Mouse (Mus musculus): Measurements from ENCODE around the gene Cdc45. TPM values are rescaled to one million over a fixed set of nuclear protein-coding genes. Genes with fewer than 3 reads are reported as not detected.
A peak's percentile ranks its signal among the peaks of the same experiment; 100 is the strongest.

Cdc45 gene
- total and polyA plus RNA-seq, 3 experiments: 2.5 to 3.9 (median 3.4) TPM

DNA sequence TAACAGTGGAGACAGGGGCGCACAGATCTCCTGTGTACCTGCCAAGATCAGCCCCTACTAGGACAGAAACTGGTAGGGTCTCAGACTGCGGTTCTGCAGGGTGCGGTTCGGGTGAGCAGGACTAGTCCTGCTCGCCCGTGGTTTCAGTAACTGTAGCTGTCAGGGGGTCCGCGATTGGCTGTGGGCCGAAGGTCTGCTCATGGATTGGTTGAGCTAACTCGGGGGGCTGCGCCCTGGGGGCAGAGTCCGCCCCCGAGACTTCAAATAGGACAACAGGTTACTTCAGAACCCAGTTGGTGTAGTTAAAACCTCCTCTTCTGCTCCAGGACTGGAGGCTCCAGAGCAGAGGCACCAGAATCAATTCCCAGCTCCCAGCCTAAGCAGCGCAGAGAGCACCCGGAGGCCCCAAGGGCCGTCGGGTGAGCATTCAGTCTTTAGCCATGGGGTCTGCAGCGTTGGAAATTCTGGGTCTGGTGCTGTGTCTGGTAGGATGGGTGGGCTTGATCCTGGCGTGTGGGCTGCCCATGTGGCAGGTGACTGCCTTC lies 35.2 kb downstream of the Cdc45 start, which contains the start of gene Cldn5:
TSS of gene Cldn5 (plus strand) at position 292 of the 545 bp plus-strand sequence.
- Histone ChIP-seq H3K36me3 (ENCODE audit: control insufficient read depth, insufficient read depth, low read length) (no peaks in the 10 kb centered on the region; the same call in 1 of the 2 replicates), H3K27ac (peak within 1 kb of the TSS; percentile 84), H3K27me3 (ENCODE audit: control insufficient read depth, insufficient read depth, low read length) (0 out of 2 replicates have a peak, but pooled peaks cover 3% of the 10 kb centered on the region), H3K4me3 (peak within 1 kb of the TSS; percentile 67), H3K79me2 (replicated peaks; ENCODE audit: control insufficient read depth, insufficient read depth, low read length) (no peaks in the 10 kb centered on the region), H3K4me1 (ENCODE audit: control insufficient read depth, insufficient read depth, low read length) (peaks cover 8% of the 10 kb centered on the region), H3K9ac (ENCODE audit: low read depth, low read length) (peak within 1 kb of the TSS; percentile 74)
- intact Hi-C loops (cut with DNase I): loop anchor here (1.0 to 2.0 kb wide), 4 partner anchors 22 to 72 kb away; no protein-coding TSS in a partner anchor
- DNase-seq: peak; percentile 66 to 79
- WGBS: 26% methylated on average over 19 of the region's 19 CpGs
- 0 out of 2 replicates have a peak, but pooled peaks have one; percentile 23 for TF ChIP-seq EP300 (IDR thresholded peaks at IDR 0.05; ENCODE audit: insufficient read depth, low read depth, low read length)
- TF ChIP-seq CTCF (IDR thresholded peaks at IDR 0.05): no peak
- peak; percentile 89 for TF ChIP-seq POLR2A (IDR thresholded peaks at IDR 0.05; ENCODE audit: insufficient read depth, low read depth, low read length)

DNA sequence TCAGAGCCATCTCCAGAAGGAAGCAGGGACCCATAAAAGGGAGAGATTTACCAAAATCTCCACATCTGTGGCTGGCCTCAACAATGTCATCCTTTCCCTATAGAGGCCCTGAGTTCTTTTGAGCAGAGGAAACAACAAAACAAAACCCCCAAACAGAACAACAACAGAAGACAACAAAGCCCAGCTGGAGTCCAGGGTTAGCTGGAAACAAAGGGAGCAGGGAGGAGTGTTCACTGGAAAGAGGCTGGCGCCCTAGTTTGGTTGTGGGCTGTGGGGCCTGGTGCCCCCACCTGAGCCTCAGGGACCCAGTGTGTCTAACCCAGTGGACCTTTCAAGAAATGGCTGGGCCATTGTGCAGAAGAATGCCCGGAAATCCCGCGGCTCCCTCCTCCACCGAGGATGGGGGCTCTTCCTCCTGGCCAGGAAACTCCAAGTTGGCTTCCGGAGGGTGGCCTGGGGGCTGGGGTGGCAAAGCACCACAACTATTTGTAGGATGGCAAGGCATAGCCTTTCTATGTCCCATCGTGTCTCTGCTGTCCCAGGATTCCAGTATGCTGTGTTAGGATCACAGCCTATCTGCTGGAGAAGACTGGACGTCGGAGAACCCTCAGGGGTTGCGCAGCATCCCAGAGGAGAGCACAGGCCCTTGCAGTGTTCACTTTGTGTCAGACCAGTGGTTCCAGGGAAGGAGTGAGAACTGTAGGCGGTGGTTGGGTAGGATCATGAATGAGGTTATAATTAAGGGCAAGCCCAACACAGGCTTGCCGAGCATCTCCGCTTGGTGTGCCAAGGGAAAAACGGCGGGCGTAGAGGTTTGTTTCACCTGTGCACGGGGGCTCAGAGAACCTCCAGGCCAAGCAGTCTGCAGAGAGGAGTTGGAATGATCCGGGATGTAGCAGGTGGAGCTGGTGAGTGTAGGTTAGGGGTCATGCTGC lies 35.9 kb downstream of the Cdc45 start:
- peak; percentile 64 to 70 for DNase-seq
- peak overlapping the region; percentile 27; the same call in 1 of the 2 replicates for H3K9ac ChIP-seq (ENCODE audit: low read depth, low read length)
- intact Hi-C loops (cut with DNase I): loop anchor here (1.0 to 2.0 kb wide), 5 partner anchors 10 to 71 kb away; no protein-coding TSS in a partner anchor
- H3K4me3 ChIP-seq: peak overlapping the region; percentile 47
- no peaks in the 10 kb centered on the region; the same call in 1 of the 2 replicates for H3K36me3 ChIP-seq (ENCODE audit: control insufficient read depth, insufficient read depth, low read length)
- 0 out of 2 replicates have a peak, but pooled peaks cover 3% of the 10 kb centered on the region for H3K27me3 ChIP-seq (ENCODE audit: control insufficient read depth, insufficient read depth, low read length)
- 41% methylated on average over 18 of the region's 18 CpGs for WGBS
- no peaks in the 10 kb centered on the region for H3K79me2 ChIP-seq (replicated peaks; ENCODE audit: control insufficient read depth, insufficient read depth, low read length)
- H3K4me1 ChIP-seq (ENCODE audit: control insufficient read depth, insufficient read depth, low read length): peaks cover 8% of the 10 kb centered on the region
- H3K27ac ChIP-seq: peak overlapping the region; percentile 84
- TF ChIP-seq CTCF (IDR thresholded peaks at IDR 0.05) (no peak), POLR2A (IDR thresholded peaks at IDR 0.05; ENCODE audit: insufficient read depth, low read depth, low read length) (0 out of 2 replicates have a peak, but pooled peaks have one; percentile 10)

DNA sequence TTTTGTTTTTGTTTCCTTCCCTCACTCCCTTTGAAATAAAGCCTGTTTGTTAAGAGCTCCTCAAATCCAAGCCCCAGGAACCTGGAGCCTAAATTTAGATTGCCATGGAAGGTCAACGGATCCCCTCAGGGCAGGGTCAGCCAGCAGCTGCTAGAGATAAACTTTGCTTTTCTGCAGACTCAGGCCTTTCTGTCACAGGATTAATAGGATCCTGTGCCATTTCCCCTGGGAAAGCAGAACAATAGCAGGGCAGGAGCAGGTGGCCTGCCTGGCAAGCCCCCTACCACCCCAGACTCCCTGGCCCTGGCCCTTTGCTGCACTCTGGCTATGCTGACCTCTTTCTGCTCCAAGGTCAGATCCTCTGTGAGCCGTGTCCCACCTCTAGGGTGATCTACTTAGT lies 37.9 kb downstream of the Cdc45 start:
- Histone ChIP-seq H3K4me3 (no peak overlapping the region), H3K4me1 (ENCODE audit: control insufficient read depth, insufficient read depth, low read length) (peaks cover 8% of the 10 kb centered on the region), H3K27me3 (ENCODE audit: control insufficient read depth, insufficient read depth, low read length) (0 out of 2 replicates have a peak, but pooled peaks cover 3% of the 10 kb centered on the region), H3K79me2 (replicated peaks; ENCODE audit: control insufficient read depth, insufficient read depth, low read length) (no peaks in the 10 kb centered on the region), H3K9ac (ENCODE audit: low read depth, low read length) (no peak overlapping the region), H3K27ac (peak overlapping the region; percentile 49), H3K36me3 (ENCODE audit: control insufficient read depth, insufficient read depth, low read length) (no peaks in the 10 kb centered on the region; the same call in 1 of the 2 replicates)
- no peak for DNase-seq
- WGBS: 21% methylated on average over 2 of the region's 2 CpGs
- intact Hi-C loops (cut with DNase I): no loop called here
- no peak for TF ChIP-seq EP300 (IDR thresholded peaks at IDR 0.05; ENCODE audit: insufficient read depth, low read depth, low read length)
- TF ChIP-seq POLR2A (IDR thresholded peaks at IDR 0.05; ENCODE audit: insufficient read depth, low read depth, low read length): no peak
- no peak for TF ChIP-seq CTCF (IDR thresholded peaks at IDR 0.05)

DNA sequence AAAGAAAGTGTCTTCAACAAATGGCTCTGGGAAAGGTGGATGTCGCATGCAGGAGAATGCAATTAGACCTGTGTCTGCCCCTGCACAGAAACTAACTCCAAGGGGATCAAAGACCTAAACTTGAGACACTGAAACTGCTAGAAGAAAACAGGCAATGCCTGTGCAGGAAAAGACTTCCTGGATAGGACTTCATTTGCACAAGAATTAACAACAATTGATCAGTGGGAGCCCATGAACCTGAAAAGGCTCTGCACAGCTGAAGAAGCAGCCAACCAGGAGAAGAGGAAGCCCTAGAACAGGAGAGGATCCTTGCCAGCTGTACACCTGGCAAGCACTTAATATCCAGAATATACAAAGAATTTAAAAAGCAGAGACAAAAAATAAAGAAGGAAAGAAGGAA lies 42.3 kb downstream of the Cdc45 start:
- peaks cover 6% of the 10 kb centered on the region; the same call in 1 of the 2 replicates for H3K4me1 ChIP-seq (ENCODE audit: control insufficient read depth, insufficient read depth, low read length)
- H3K9ac ChIP-seq (ENCODE audit: low read depth, low read length): no peak overlapping the region
- no peak overlapping the region for H3K27ac ChIP-seq
- H3K27me3 ChIP-seq (ENCODE audit: control insufficient read depth, insufficient read depth, low read length): no peaks in the 10 kb centered on the region
- DNase-seq: no peak
- no peak overlapping the region for H3K4me3 ChIP-seq
- WGBS: 91% methylated on average over 1 of the region's 1 CpGs
- H3K79me2 ChIP-seq (replicated peaks; ENCODE audit: control insufficient read depth, insufficient read depth, low read length): no peaks in the 10 kb centered on the region
- intact Hi-C loops (cut with DNase I): no loop called here
- no peaks in the 10 kb centered on the region; the same call in 1 of the 2 replicates for H3K36me3 ChIP-seq (ENCODE audit: control insufficient read depth, insufficient read depth, low read length)
- TF ChIP-seq EP300 (IDR thresholded peaks at IDR 0.05; ENCODE audit: insufficient read depth, low read depth, low read length): no peak
- TF ChIP-seq POLR2A (IDR thresholded peaks at IDR 0.05; ENCODE audit: insufficient read depth, low read depth, low read length): no peak
- no peak for TF ChIP-seq CTCF (IDR thresholded peaks at IDR 0.05)

DNA sequence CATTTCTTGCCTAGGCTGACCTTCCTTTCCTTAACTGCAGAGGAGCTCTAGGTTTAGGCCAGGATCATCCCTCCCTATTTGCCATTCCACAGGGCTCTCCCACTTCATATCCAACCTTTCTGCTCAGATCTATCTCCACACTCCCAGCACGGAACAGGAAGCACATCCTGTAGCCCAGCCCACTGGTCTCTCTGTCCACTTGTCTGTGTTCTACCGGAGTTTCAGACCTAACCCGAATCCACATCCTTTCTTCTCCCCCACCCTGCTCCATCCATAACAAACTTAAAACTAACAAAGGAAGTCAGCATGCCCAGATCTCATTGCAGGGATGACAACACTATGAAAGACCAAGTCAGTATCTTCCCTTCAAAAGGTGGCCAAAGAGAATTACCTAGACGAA lies 45.4 kb downstream of the Cdc45 start:
- Histone ChIP-seq H3K9ac (ENCODE audit: low read depth, low read length) (no peak overlapping the region), H3K36me3 (ENCODE audit: control insufficient read depth, insufficient read depth, low read length) (no peaks in the 10 kb centered on the region), H3K4me1 (ENCODE audit: control insufficient read depth, insufficient read depth, low read length) (peaks cover 3% of the 10 kb centered on the region; the same call in 1 of the 2 replicates), H3K4me3 (no peak overlapping the region), H3K27me3 (ENCODE audit: control insufficient read depth, insufficient read depth, low read length) (no peaks in the 10 kb centered on the region), H3K79me2 (replicated peaks; ENCODE audit: control insufficient read depth, insufficient read depth, low read length) (no peaks in the 10 kb centered on the region), H3K27ac (no peak overlapping the region)
- intact Hi-C loops (cut with DNase I): loop anchor here (1.0 kb wide), 1 partner anchor 9 kb away; no protein-coding TSS in a partner anchor
- WGBS: 42% methylated on average over 4 of the region's 4 CpGs
- no peak for DNase-seq
- TF ChIP-seq EP300 (IDR thresholded peaks at IDR 0.05; ENCODE audit: insufficient read depth, low read depth, low read length) (no peak), POLR2A (IDR thresholded peaks at IDR 0.05; ENCODE audit: insufficient read depth, low read depth, low read length) (no peak), CTCF (IDR thresholded peaks at IDR 0.05) (no peak)

Data from heart, adult 2 months (tissue).